In the genomic region with DNA sequence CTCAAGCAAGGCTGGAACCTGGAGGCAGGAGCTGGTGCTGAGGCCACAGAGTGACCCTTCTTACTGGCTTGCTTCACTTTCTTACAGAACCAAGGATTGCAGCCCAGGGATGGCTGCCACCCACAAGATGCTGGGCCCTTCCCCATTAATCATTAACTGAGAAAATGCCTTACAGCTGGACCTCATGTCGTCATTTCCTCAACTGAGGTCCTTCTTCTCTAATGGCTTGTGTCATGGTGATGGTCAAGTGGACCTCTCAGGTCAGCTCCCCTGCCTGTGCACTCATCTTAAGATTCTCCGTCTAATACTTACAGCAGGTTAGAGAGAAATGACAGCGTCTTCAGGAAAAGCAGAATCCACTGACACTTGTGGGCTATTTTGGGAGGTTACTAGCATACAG, we compare ENCODE assay signal across 8 mouse cellular contexts. TPM values are rescaled to one million over a fixed set of nuclear protein-coding genes. Genes with fewer than 3 reads are reported as not detected.
A peak's percentile ranks its signal among the peaks of the same experiment; 100 is the strongest.
DNase-seq lines count a peak whose midpoint lies in the region; ATAC-seq and TF ChIP-seq lines count a peak whose summit lies in the region.

No protein-coding gene starts in this region.

- H3K4me1 ChIP-seq in heart, embryonic 10.5 days: peaks cover 10% of the 10 kb centered on the region
- H3K4me1 ChIP-seq in ES-Bruce4 (ENCODE audit: control insufficient read depth, insufficient read depth, low read length): peaks cover 3% of the 10 kb centered on the region
- H3K4me1 ChIP-seq in hindbrain, embryonic 11.5 days (replicated peaks; ENCODE audit: control insufficient read depth, insufficient read depth, low read length): no peaks in the 10 kb centered on the region

- WGBS in heart, embryonic 10.5 days: 46% methylated on average over 3 of the region's 3 CpGs
- WGBS in hindbrain, embryonic 11.5 days: 42% methylated on average over 3 of the region's 3 CpGs

- no peaks in the 10 kb centered on the region for H3K27me3 ChIP-seq in heart, embryonic 10.5 days (ENCODE audit: insufficient read depth, poor library complexity, severe bottlenecking)
- H3K27me3 ChIP-seq in ES-Bruce4 (ENCODE audit: control insufficient read depth, insufficient read depth, low read length, poor library complexity, severe bottlenecking): no peaks in the 10 kb centered on the region
- H3K27me3 ChIP-seq in hindbrain, embryonic 11.5 days (ENCODE audit: control insufficient read depth, insufficient read depth, low read length): no peaks in the 10 kb centered on the region

- H3K4me2 ChIP-seq in hindbrain, embryonic 11.5 days (replicated peaks; ENCODE audit: low read depth, low read length): peak overlapping the region; percentile 52

- ATAC-seq in hindbrain, embryonic 11.5 days (ENCODE audit: low FRiP score): no peak
- ATAC-seq in megakaryocyte, adult 5-6 weeks (ENCODE audit: poor library complexity, severe bottlenecking): peak; percentile 21; the same call in 1 of the 2 replicates

- peak overlapping the region; percentile 59 for H3K9ac ChIP-seq in ES-Bruce4 (ENCODE audit: low read depth, poor library complexity, severe bottlenecking)
- H3K9ac ChIP-seq in hindbrain, embryonic 11.5 days (ENCODE audit: low read depth, low read length): peak overlapping the region; percentile 24

- H3K36me3 ChIP-seq in heart, embryonic 10.5 days: peaks cover 36% of the 10 kb centered on the region
- H3K36me3 ChIP-seq in ES-Bruce4 (ENCODE audit: control insufficient read depth, insufficient read depth, low read length, poor library complexity, severe bottlenecking): peaks cover 38% of the 10 kb centered on the region
- H3K36me3 ChIP-seq in hindbrain, embryonic 11.5 days (ENCODE audit: control insufficient read depth, insufficient read depth, low read length): 0 out of 2 replicates have a peak, but pooled peaks cover 3% of the 10 kb centered on the region

- H3K27ac ChIP-seq in heart, embryonic 10.5 days: peak overlapping the region; percentile 90
- no peak overlapping the region for H3K27ac ChIP-seq in ES-Bruce4 (ENCODE audit: insufficient read depth, low read length)
- no peak overlapping the region for H3K27ac ChIP-seq in hindbrain, embryonic 11.5 days (ENCODE audit: low read depth, low read length)
- H3K27ac ChIP-seq in layer of hippocampus, adult 2 months: no peak overlapping the region

- TF ChIP-seq EP300 in ES-Bruce4 (IDR thresholded peaks at IDR 0.05; ENCODE audit: insufficient read depth, low read depth, low read length): no peak

- H3K4me3 ChIP-seq in heart, embryonic 10.5 days: peak overlapping the region; percentile 75
- H3K4me3 ChIP-seq in ES-Bruce4 (ENCODE audit: low read depth, low read length): peak overlapping the region; percentile 84
- H3K4me3 ChIP-seq in hindbrain, embryonic 11.5 days (ENCODE audit: low read depth, low read length): peak overlapping the region; percentile 39
- no peak overlapping the region for H3K4me3 ChIP-seq in layer of hippocampus, adult 2 months

- TF ChIP-seq POLR2A in ES-Bruce4 (IDR thresholded peaks at IDR 0.05; ENCODE audit: insufficient read depth, low read length): no peak

- TF ChIP-seq CTCF in ES-Bruce4 (IDR thresholded peaks at IDR 0.05; ENCODE audit: low read depth, low read length): no peak
- TF ChIP-seq CTCF in layer of hippocampus, adult 2 months (conservative IDR thresholded peaks at IDR 0.05): no peak

- peak; percentile 67 for DNase-seq in heart, embryonic 10.5 days (ENCODE audit: low spot score)
- no peak for DNase-seq in heart, postnatal 4 days
- no peak for DNase-seq in hindbrain, embryonic 11.5 days (ENCODE audit: low spot score)
- DNase-seq in layer of hippocampus, postnatal 25 days (ENCODE audit: extremely low spot score in 1 of 2, low spot score in 1 of 2): no peak
- DNase-seq in gastrocnemius, postnatal 25 days: no peak
- no peak for DNase-seq in layer of hippocampus, adult 2 months (ENCODE audit: low spot score in 2 of 2)

- H3K9me3 ChIP-seq in heart, embryonic 10.5 days: no peaks in the 10 kb centered on the region
- no peaks in the 10 kb centered on the region for H3K9me3 ChIP-seq in ES-Bruce4 (replicated peaks; ENCODE audit: control insufficient read depth, insufficient read depth, low read length, poor library complexity, severe bottlenecking)
- no peaks in the 10 kb centered on the region for H3K9me3 ChIP-seq in hindbrain, embryonic 11.5 days (ENCODE audit: control insufficient read depth, low read length)

RNA-seq across cellular contexts. Expression of a gene that starts 0.9 kb away (rescaled TPM):
- polyA plus RNA-seq in heart, embryonic 10.5 days (2016; fragmentation: Nextera tagmentation; extraction: Ambion mirVana): 55.9 and 65.2 TPM in 2 replicates
- total RNA-seq in heart, postnatal 4 days (2021): 10 to 100 TPM; 26.5 to 35.0 TPM
- polyA plus RNA-seq in ES-Bruce4 (2011; ENCODE audit: insufficient read depth, insufficient read length, low read depth, missing spikeins): 132 and 141 TPM in 2 replicates
- polyA plus RNA-seq in hindbrain, embryonic 11.5 days (2014; fragmentation: Nextera tagmentation; extraction: Ambion mirVana): 59.9 and 63.2 TPM in 2 replicates
- 55.8 and 59.1 TPM in 2 replicates for total RNA-seq in megakaryocyte, adult 5-6 weeks (2015)
- 98.6 and 105 TPM in 2 replicates for total RNA-seq in megakaryocyte, adult 5-6 weeks (2017)
- total RNA-seq in layer of hippocampus, postnatal 25 days (2021): under 1 TPM; 0.34 to 0.61 TPM
- total RNA-seq in gastrocnemius, postnatal 25 days (2021): under 1 TPM; 0.33 to 0.59 TPM
- 1 to 10 TPM in 1 of 2 experiments, under 1 TPM in 1; 0.52 to 1.6 TPM for total RNA-seq in layer of hippocampus, adult 2 months (2021)

RNA-seq across cellular contexts. Expression of a gene that starts 32.9 kb away (rescaled TPM):
- 21.8 and 22.0 TPM in 2 replicates for polyA plus RNA-seq in heart, embryonic 10.5 days (2016; fragmentation: Nextera tagmentation; extraction: Ambion mirVana)
- total RNA-seq in heart, postnatal 4 days (2021): 10 to 100 TPM; 20.4 to 22.3 TPM
- polyA plus RNA-seq in ES-Bruce4 (2011; ENCODE audit: insufficient read depth, insufficient read length, low read depth, missing spikeins): 35.8 and 38.7 TPM in 2 replicates
- polyA plus RNA-seq in hindbrain, embryonic 11.5 days (2014; fragmentation: Nextera tagmentation; extraction: Ambion mirVana): 20.1 and 22.9 TPM in 2 replicates
- total RNA-seq in megakaryocyte, adult 5-6 weeks (2015): 11.2 and 17.5 TPM in 2 replicates
- 20.7 and 21.8 TPM in 2 replicates for total RNA-seq in megakaryocyte, adult 5-6 weeks (2017)
- 10 to 100 TPM; 86.2 to 90.9 TPM for total RNA-seq in layer of hippocampus, postnatal 25 days (2021)
- 10 to 100 TPM in 1 of 2 experiments, 1 to 10 TPM in 1; 10.0 to 11.1 TPM for total RNA-seq in gastrocnemius, postnatal 25 days (2021)
- 10 to 100 TPM; 90.9 to 94.0 TPM for total RNA-seq in layer of hippocampus, adult 2 months (2021)

RNA-seq across cellular contexts. Expression of a gene that starts 49.8 kb away (rescaled TPM):
- 1.4 and 2.2 TPM in 2 replicates for polyA plus RNA-seq in heart, embryonic 10.5 days (2016; fragmentation: Nextera tagmentation; extraction: Ambion mirVana)
- total RNA-seq in heart, postnatal 4 days (2021): 1 to 10 TPM; 2.6 to 3.5 TPM
- 24.7 and 29.4 TPM in 2 replicates for polyA plus RNA-seq in ES-Bruce4 (2011; ENCODE audit: insufficient read depth, insufficient read length, low read depth, missing spikeins)
- polyA plus RNA-seq in hindbrain, embryonic 11.5 days (2014; fragmentation: Nextera tagmentation; extraction: Ambion mirVana): 0.38 and 1.1 TPM in 2 replicates
- 1,575 and 1,670 TPM in 2 replicates for total RNA-seq in megakaryocyte, adult 5-6 weeks (2015)
- total RNA-seq in megakaryocyte, adult 5-6 weeks (2017): 496 and 508 TPM in 2 replicates
- total RNA-seq in layer of hippocampus, postnatal 25 days (2021): 1 to 10 TPM in 1 of 2 experiments, under 1 TPM in 1; 0.91 to 1.3 TPM
- total RNA-seq in gastrocnemius, postnatal 25 days (2021): 1 to 10 TPM; 1.8 to 5.1 TPM
- total RNA-seq in layer of hippocampus, adult 2 months (2021): 1 to 10 TPM in 1 of 2 experiments, under 1 TPM in 1; 0.79 to 1.0 TPM

Comparison
In these comparisons a context has a peak if more than half of its experiments do, and no peak if none do; other contexts are left out.
1. RNA of a gene that starts 0.9 kb away (total RNA-seq): 55.8 to 105 TPM in megakaryocyte, adult 5-6 weeks and 26.5 to 35.0 TPM in heart, postnatal 4 days; 0.52 to 1.6 TPM in layer of hippocampus, adult 2 months, 0.34 to 0.61 TPM in layer of hippocampus, postnatal 25 days and 0.33 to 0.59 TPM in gastrocnemius, postnatal 25 days; every median in the first group is over 10 times any median in the second.
2. RNA of a gene that starts 49.8 kb away (total RNA-seq): 496 to 1,670 TPM in megakaryocyte, adult 5-6 weeks; 1.8 to 5.1 TPM in gastrocnemius, postnatal 25 days, 2.6 to 3.5 TPM in heart, postnatal 4 days, 0.91 to 1.3 TPM in layer of hippocampus, postnatal 25 days and 0.79 to 1.0 TPM in layer of hippocampus, adult 2 months; every median in the first group is over 10 times any median in the second.